Mouse (Mus musculus): ENCODE data around the gene Rnf13. TPM values are rescaled to one million over a fixed set of nuclear protein-coding genes. Genes with fewer than 3 reads are reported as not detected.

Rnf13 gene
- total RNA-seq (2014; fragmentation: Nextera tagmentation) = 23.7 and 30.1 TPM in 2 replicates
- total RNA-seq (2017) = 16.8 and 19.6 TPM in 2 replicates
- 0.09 and 0.21 TPM in 2 replicates for polyA plus RNA-seq (2012)

DNA sequence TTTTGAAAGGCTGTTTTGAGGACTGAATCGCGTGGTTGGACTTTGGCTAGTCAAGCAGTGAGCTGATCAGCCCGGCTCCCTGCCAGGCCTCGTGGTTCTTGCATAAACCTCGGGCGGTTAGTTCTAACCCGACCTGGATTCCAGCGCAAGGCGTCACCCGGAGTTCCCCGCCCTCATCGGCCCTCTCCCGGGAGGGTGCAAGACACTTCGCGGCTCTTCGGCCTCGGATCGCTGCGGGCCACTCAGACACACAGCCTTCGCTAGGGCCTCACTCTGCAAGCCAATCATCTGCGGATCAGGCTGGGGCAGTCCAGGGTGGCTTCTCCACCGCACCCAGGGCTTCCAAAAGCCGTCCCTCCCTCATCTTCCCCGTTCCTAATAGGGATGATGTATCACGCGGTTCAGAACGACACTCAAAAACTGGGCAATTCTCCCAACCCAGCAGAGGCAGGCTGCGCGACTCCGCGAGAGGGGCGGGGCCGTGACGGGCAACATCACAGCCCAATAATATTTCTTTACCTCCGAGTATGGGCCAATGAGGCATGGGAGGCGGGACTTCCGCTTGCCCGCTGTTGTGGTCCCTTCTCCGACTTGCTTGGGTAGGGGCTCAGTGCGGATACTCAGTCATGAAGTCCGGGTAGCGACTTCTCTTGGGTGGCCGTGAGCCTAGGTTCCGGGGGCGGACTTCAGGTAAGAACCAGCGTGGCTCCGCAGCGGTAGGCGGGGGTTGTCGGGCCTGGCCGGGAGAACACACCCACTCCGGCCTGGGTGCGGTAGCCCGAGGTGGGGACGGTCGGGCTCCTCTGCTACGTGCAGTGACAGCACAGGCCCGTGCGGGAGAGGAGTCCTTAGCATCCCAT lies at the start of gene Rnf13:
Gene Rnf13 (plus strand): TSS at position 552 of the 860 bp plus-strand sequence.
- DNase-seq (ENCODE audit: low spot score) (peak; percentile 86), ATAC-seq (ENCODE audit: extremely low read depth, insufficient number of reproducible peaks, low FRiP score, poor library complexity, severe bottlenecking) (peak; percentile 98)
- Histone ChIP-seq H3K9me3 (replicated peaks) (no peaks in the 10 kb centered on the region), H3K4me1 (ENCODE audit: insufficient read depth, low read depth, low read length) (peaks cover 14% of the 10 kb centered on the region), H3K4me3 (ENCODE audit: low read depth, low read length) (peak within 1 kb of the TSS; percentile 90), H3K36me3 (replicated peaks) (no peaks in the 10 kb centered on the region), H3K27me3 (ENCODE audit: insufficient read depth, low read length) (no peaks in the 10 kb centered on the region)
- no peak for TF ChIP-seq GATA1 (IDR thresholded peaks at IDR 0.05; ENCODE audit: borderline replicate concordance, low read length)
- no peak for TF ChIP-seq TAL1 (conservative IDR thresholded peaks at IDR 0.05; ENCODE audit: low read depth, low read length)
- TF ChIP-seq POLR2AphosphoS5 (IDR thresholded peaks at IDR 0.05; ENCODE audit: insufficient replicate concordance, low read depth, low read length) = no peak
- no peak for TF ChIP-seq GATA2 (IDR thresholded peaks at IDR 0.05; ENCODE audit: borderline replicate concordance, low read depth, low read length)
- TF ChIP-seq CTCF (IDR thresholded peaks at IDR 0.05; ENCODE audit: low read depth, low read length) = no peak

DNA sequence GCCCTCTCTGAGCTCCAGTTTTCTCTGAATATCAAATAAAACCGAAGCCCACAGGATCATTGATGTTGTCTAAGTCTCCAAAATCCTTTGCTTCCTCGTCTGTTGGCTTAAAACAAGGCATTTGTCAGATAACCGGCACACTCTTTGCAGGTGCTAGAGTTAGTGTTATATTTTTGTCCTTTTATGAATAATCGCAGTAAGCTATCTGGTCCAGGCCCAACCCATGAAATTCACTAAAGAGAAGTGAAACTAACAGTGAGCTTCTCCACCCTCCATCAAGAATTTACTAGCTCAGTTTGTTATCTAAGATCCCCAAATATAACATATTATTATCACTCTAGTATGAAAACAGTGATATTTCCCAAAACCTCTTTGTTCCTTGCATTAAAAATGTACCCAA lies 44.1 kb upstream of the Rnf13 start:
- ATAC-seq (ENCODE audit: extremely low read depth, insufficient number of reproducible peaks, low FRiP score, poor library complexity, severe bottlenecking) = no peak
- Histone ChIP-seq H3K9me3 (replicated peaks) (no peaks in the 10 kb centered on the region), H3K27me3 (ENCODE audit: insufficient read depth, low read length) (no peaks in the 10 kb centered on the region; the same call in 1 of the 2 replicates), H3K4me1 (ENCODE audit: insufficient read depth, low read depth, low read length) (no peaks in the 10 kb centered on the region), H3K4me3 (ENCODE audit: low read depth, low read length) (no peak overlapping the region), H3K36me3 (replicated peaks) (no peaks in the 10 kb centered on the region)
- no peak for DNase-seq (ENCODE audit: low spot score)
- no peak for TF ChIP-seq GATA1 (IDR thresholded peaks at IDR 0.05; ENCODE audit: borderline replicate concordance, low read length)
- no peak for TF ChIP-seq CTCF (IDR thresholded peaks at IDR 0.05; ENCODE audit: low read depth, low read length)
- no peak for TF ChIP-seq GATA2 (IDR thresholded peaks at IDR 0.05; ENCODE audit: borderline replicate concordance, low read depth, low read length)
- no peak for TF ChIP-seq TAL1 (conservative IDR thresholded peaks at IDR 0.05; ENCODE audit: low read depth, low read length)
- TF ChIP-seq POLR2AphosphoS5 (IDR thresholded peaks at IDR 0.05; ENCODE audit: insufficient replicate concordance, low read depth, low read length) = no peak

DNA sequence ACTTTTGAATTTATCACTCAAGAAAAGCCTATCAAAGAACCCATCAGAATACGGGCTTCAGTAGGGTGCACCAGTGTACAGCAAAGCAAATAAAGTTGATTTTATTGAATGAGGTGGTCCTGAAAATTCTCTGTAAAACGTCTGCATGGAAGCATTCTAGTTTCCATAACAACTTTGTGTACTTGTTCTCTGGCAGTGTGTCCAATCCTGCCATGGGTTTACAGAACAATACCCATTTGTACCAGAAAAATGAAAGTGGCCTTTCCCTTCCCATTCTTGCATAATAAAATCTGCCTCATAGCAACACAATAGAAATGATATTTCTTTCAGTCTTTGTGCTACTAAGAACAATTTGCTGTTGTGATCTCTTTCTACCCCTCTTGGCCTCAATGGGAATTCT lies 43.1 kb upstream of the Rnf13 start, which contains the start of gene Ankub1:
Gene Ankub1 (minus strand): TSS at position 81 of the 400 bp plus-strand sequence.
- no peak for ATAC-seq (ENCODE audit: extremely low read depth, insufficient number of reproducible peaks, low FRiP score, poor library complexity, severe bottlenecking)
- no peaks in the 10 kb centered on the region for H3K36me3 ChIP-seq (replicated peaks)
- no peak for DNase-seq (ENCODE audit: low spot score)
- H3K4me3 ChIP-seq (ENCODE audit: low read depth, low read length) = no peak within 1 kb of the TSS
- TF ChIP-seq GATA2 (IDR thresholded peaks at IDR 0.05; ENCODE audit: borderline replicate concordance, low read depth, low read length) (no peak), CTCF (IDR thresholded peaks at IDR 0.05; ENCODE audit: low read depth, low read length) (no peak), POLR2AphosphoS5 (IDR thresholded peaks at IDR 0.05; ENCODE audit: insufficient replicate concordance, low read depth, low read length) (no peak), GATA1 (IDR thresholded peaks at IDR 0.05; ENCODE audit: borderline replicate concordance, low read length) (no peak), TAL1 (conservative IDR thresholded peaks at IDR 0.05; ENCODE audit: low read depth, low read length) (no peak)
- no peaks in the 10 kb centered on the region for H3K4me1 ChIP-seq (ENCODE audit: insufficient read depth, low read depth, low read length)
- no peaks in the 10 kb centered on the region; the same call in 1 of the 2 replicates for H3K27me3 ChIP-seq (ENCODE audit: insufficient read depth, low read length)
- H3K9me3 ChIP-seq (replicated peaks) = no peaks in the 10 kb centered on the region

DNA sequence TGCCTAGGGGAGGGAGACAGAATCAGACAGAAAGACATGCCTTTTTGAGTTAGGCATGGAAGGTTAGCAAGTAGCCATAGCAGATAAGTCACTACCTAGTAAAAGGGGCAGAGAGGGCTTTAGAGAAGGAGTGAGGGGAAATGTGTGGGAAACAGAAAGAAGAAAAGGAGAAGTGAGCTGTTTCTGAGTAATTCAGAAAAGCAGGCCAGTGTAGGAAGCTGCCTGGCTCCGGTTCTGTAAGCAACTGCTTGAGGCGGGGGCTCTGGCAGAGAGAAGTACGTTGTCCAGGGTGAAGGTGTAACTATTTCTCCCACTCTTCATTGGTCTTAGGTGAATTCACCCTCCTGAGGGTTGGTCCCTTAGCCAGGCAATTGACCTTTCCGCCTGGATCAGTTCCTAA lies 39.6 kb upstream of the Rnf13 start:
- Histone ChIP-seq H3K4me3 (ENCODE audit: low read depth, low read length) (no peak overlapping the region), H3K27me3 (ENCODE audit: insufficient read depth, low read length) (no peaks in the 10 kb centered on the region), H3K4me1 (ENCODE audit: insufficient read depth, low read depth, low read length) (no peaks in the 10 kb centered on the region), H3K9me3 (replicated peaks) (no peaks in the 10 kb centered on the region), H3K36me3 (replicated peaks) (no peaks in the 10 kb centered on the region)
- no peak for DNase-seq (ENCODE audit: low spot score)
- TF ChIP-seq POLR2AphosphoS5 (IDR thresholded peaks at IDR 0.05; ENCODE audit: insufficient replicate concordance, low read depth, low read length) = no peak
- no peak for TF ChIP-seq GATA2 (IDR thresholded peaks at IDR 0.05; ENCODE audit: borderline replicate concordance, low read depth, low read length)
- no peak for TF ChIP-seq GATA1 (IDR thresholded peaks at IDR 0.05; ENCODE audit: borderline replicate concordance, low read length)
- TF ChIP-seq TAL1 (conservative IDR thresholded peaks at IDR 0.05; ENCODE audit: low read depth, low read length) = no peak
- no peak for TF ChIP-seq CTCF (IDR thresholded peaks at IDR 0.05; ENCODE audit: low read depth, low read length)
- no peak for ATAC-seq (ENCODE audit: extremely low read depth, insufficient number of reproducible peaks, low FRiP score, poor library complexity, severe bottlenecking)

DNA sequence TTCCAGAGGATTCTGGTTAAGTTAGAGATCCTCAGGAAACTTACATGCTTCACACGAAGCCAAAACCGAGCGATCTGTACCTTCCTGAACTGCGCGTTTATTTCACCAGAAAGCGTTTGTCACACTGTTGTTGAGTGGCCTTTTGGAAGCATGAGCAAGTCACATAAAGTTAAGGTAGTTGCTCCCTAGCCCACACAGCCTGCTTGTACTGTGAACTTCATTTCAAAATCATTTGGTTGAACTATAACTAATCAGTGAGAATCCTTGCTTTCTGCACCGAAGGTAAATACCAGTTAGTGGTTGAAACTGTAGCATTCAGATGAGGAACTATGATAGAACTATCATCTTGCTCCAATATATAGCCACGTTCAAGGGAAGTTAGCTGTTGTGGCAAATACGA lies 39.1 kb upstream of the Rnf13 start:
- H3K36me3 ChIP-seq (replicated peaks) = no peaks in the 10 kb centered on the region
- DNase-seq (ENCODE audit: low spot score) = no peak
- no peak for ATAC-seq (ENCODE audit: extremely low read depth, insufficient number of reproducible peaks, low FRiP score, poor library complexity, severe bottlenecking)
- H3K27me3 ChIP-seq (ENCODE audit: insufficient read depth, low read length) = no peaks in the 10 kb centered on the region
- H3K4me3 ChIP-seq (ENCODE audit: low read depth, low read length) = no peak overlapping the region
- no peaks in the 10 kb centered on the region for H3K9me3 ChIP-seq (replicated peaks)
- TF ChIP-seq GATA2 (IDR thresholded peaks at IDR 0.05; ENCODE audit: borderline replicate concordance, low read depth, low read length) (no peak), CTCF (IDR thresholded peaks at IDR 0.05; ENCODE audit: low read depth, low read length) (no peak), TAL1 (conservative IDR thresholded peaks at IDR 0.05; ENCODE audit: low read depth, low read length) (no peak), POLR2AphosphoS5 (IDR thresholded peaks at IDR 0.05; ENCODE audit: insufficient replicate concordance, low read depth, low read length) (no peak), GATA1 (IDR thresholded peaks at IDR 0.05; ENCODE audit: borderline replicate concordance, low read length) (no peak)
- H3K4me1 ChIP-seq (ENCODE audit: insufficient read depth, low read depth, low read length) = no peaks in the 10 kb centered on the region

DNA sequence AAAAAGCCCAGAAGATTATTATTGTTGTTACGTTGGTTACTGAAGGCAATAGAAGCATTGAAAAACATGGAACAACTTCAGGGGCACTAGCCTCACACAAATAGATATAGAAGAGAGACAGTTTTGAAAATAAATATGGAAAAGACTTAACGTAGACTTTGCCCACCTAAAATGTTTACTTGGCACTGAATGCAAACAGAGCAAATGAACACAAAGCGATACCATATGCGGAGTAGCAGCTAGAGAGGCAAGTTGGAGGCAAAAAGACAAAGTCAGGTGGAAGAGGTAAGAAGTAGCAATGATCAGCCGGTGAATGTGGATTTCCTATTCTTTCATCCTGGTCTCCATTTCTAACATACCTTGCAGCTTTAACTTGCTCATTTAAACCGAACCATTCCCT lies 21.7 kb upstream of the Rnf13 start:
- DNase-seq (ENCODE audit: low spot score) (no peak), ATAC-seq (ENCODE audit: extremely low read depth, insufficient number of reproducible peaks, low FRiP score, poor library complexity, severe bottlenecking) (no peak)
- no peak for TF ChIP-seq GATA1 (IDR thresholded peaks at IDR 0.05; ENCODE audit: borderline replicate concordance, low read length)
- TF ChIP-seq TAL1 (conservative IDR thresholded peaks at IDR 0.05; ENCODE audit: low read depth, low read length) = no peak
- no peak for TF ChIP-seq CTCF (IDR thresholded peaks at IDR 0.05; ENCODE audit: low read depth, low read length)
- TF ChIP-seq POLR2AphosphoS5 (IDR thresholded peaks at IDR 0.05; ENCODE audit: insufficient replicate concordance, low read depth, low read length) = no peak
- no peak for TF ChIP-seq GATA2 (IDR thresholded peaks at IDR 0.05; ENCODE audit: borderline replicate concordance, low read depth, low read length)
- Histone ChIP-seq H3K27me3 (ENCODE audit: insufficient read depth, low read length) (no peaks in the 10 kb centered on the region), H3K9me3 (replicated peaks) (no peaks in the 10 kb centered on the region), H3K36me3 (replicated peaks) (no peaks in the 10 kb centered on the region), H3K4me1 (ENCODE audit: insufficient read depth, low read depth, low read length) (no peaks in the 10 kb centered on the region), H3K4me3 (ENCODE audit: low read depth, low read length) (no peak overlapping the region)
